Mouse (Mus musculus) limb, embryonic 11.5 days (tissue): ENCODE results near the gene Nqo2. TPM values are rescaled to one million over a fixed set of nuclear protein-coding genes. Genes with fewer than 3 reads are reported as not detected.
A peak's percentile ranks its signal among the peaks of the same experiment; 100 is the strongest.

Experiments used
- ATAC-seq: fragments of 200-750 bp; cut with Nextera tagmentation; 2 replicates; pipeline ENCODE4 v1.8.0; 2017; ENCODE audit warnings: low read depth; ENCODE audit not compliant: insufficient number of reproducible peaks, low FRiP score, low TSS enrichment
- DNase-seq: peaks from one replicate; pipeline ENCODE4 v3.0.0-alpha.2; 2015; ENCODE audit warnings: low spot score
- H3K27ac ChIP-seq: fragments of 300-500 bp; sonication (generic); replicated peaks from 2 replicates; pipeline ENCODE4 v1.5.1; 2014; ENCODE audit warnings: low read depth, mild to moderate bottlenecking, low read length
- H3K27me3 ChIP-seq: fragments of 300-500 bp; sonication (generic); 2 replicates; pipeline ENCODE4 v1.6.1; 2014; ENCODE audit warnings: mild to moderate bottlenecking, low read length, mixed read lengths; ENCODE audit not compliant: control insufficient read depth, insufficient read depth
- H3K36me3 ChIP-seq: fragments of 300-500 bp; sonication (generic); 2 replicates; pipeline ENCODE4 v1.6.1; 2014; ENCODE audit warnings: mild to moderate bottlenecking, low read length, moderate library complexity, mixed read lengths; ENCODE audit not compliant: control insufficient read depth, insufficient read depth
- H3K4me1 ChIP-seq: fragments of 300-500 bp; sonication (generic); 2 replicates; pipeline ENCODE4 v1.6.1; 2014; ENCODE audit warnings: low read length, mixed read lengths; ENCODE audit not compliant: control insufficient read depth, insufficient read depth
- H3K4me2 ChIP-seq: fragments of 300-500 bp; sonication (generic); 2 replicates; pipeline ENCODE4 v1.6.1; 2014; ENCODE audit warnings: low read depth, mild to moderate bottlenecking, moderate library complexity; ENCODE audit not compliant: severe bottlenecking
- H3K4me3 ChIP-seq: fragments of 300-500 bp; sonication (generic); 2 replicates; pipeline ENCODE4 v1.5.1; 2014; ENCODE audit warnings: low read depth, low read length
- H3K9ac ChIP-seq: fragments of 300-500 bp; sonication (generic); 2 replicates; pipeline ENCODE4 v1.6.1; 2014; ENCODE audit warnings: mild to moderate bottlenecking, low read length
- H3K9me3 ChIP-seq: fragments of 300-500 bp; sonication (generic); 2 replicates; pipeline ENCODE4 v1.6.1; 2016; ENCODE audit warnings: low read length; ENCODE audit not compliant: control insufficient read depth
- WGBS: fragments of 180-500 bp; shearing (Covaris S2); extraction: QIAGEN DNeasy Blood & Tissue Kit; methylation state at CpG from one replicate; pipeline ENCODE4 v1.1.7; 2014; 5-methylcytosine and 5-hydroxymethylcytosine counted together
- polyA plus RNA-seq: library from polyadenylated mRNA; unstranded; fragments of >200 nt; fragmentation: Nextera tagmentation; extraction: Ambion mirVana; gene quantifications from 2 replicates; pipeline ENCODE4 v1.2.1, GENCODE M21; 2014

Gene Nqo2
- 18.7 and 19.8 TPM in 2 replicates for polyA plus RNA-seq

- WGBS: 3% methylated on average over 22 of the region's 22 CpGs
- Histone ChIP-seq H3K4me2 (peak within 1 kb of the TSS; percentile 44), H3K9ac (peak within 1 kb of the TSS; percentile 23), H3K4me1 (no peaks in the 10 kb centered on the region), H3K9me3 (no peaks in the 10 kb centered on the region), H3K36me3 (no peaks in the 10 kb centered on the region), H3K4me3 (peak within 1 kb of the TSS; percentile 25), H3K27me3 (no peaks in the 10 kb centered on the region), H3K27ac (peak within 1 kb of the TSS; percentile 6; the same call in 1 of the 2 replicates)
- ATAC-seq: peak; percentile 90
- peak; percentile 85 for DNase-seq
These were observed at the start of gene Nqo2 for GRCm38 (mm10) chr13:33964206-33965046. Gene Nqo2, plus strand, starts transcription at chr13:33964687.

GRCm38 (mm10) chr13:33921041-33921440, 43.4 kb upstream of the Nqo2 start:
- Histone ChIP-seq H3K4me2 (no peak overlapping the region), H3K4me1 (no peaks in the 10 kb centered on the region), H3K9me3 (no peaks in the 10 kb centered on the region), H3K27me3 (no peaks in the 10 kb centered on the region), H3K36me3 (no peaks in the 10 kb centered on the region), H3K4me3 (no peak overlapping the region), H3K9ac (no peak overlapping the region), H3K27ac (no peak overlapping the region)
- whole genome bisulfite sequencing: 91% methylated on average over 6 of the region's 6 CpGs
- no peak for DNase-seq
- ATAC-seq: no peak

GRCm38 (mm10) chr13:33921699-33922098, 42.8 kb upstream of the Nqo2 start:
- H3K27me3 ChIP-seq: no peaks in the 10 kb centered on the region
- H3K9ac ChIP-seq: no peak overlapping the region
- H3K9me3 ChIP-seq: no peaks in the 10 kb centered on the region
- no peak overlapping the region for H3K4me2 ChIP-seq
- no peaks in the 10 kb centered on the region for H3K36me3 ChIP-seq
- H3K4me1 ChIP-seq: no peaks in the 10 kb centered on the region
- DNase-seq (no peak), ATAC-seq (no peak)
- H3K4me3 ChIP-seq: no peak overlapping the region
- H3K27ac ChIP-seq: no peak overlapping the region
- WGBS: 87% methylated on average over 5 of the region's 5 CpGs

GRCm38 (mm10) chr13:33930281-33930680, 34.2 kb upstream of the Nqo2 start:
- H3K27ac ChIP-seq: no peak overlapping the region
- H3K4me2 ChIP-seq: no peak overlapping the region
- no peaks in the 10 kb centered on the region for H3K9me3 ChIP-seq
- no peak overlapping the region for H3K9ac ChIP-seq
- 76% methylated on average over 2 of the region's 2 CpGs for WGBS
- H3K27me3 ChIP-seq: no peaks in the 10 kb centered on the region
- no peak overlapping the region for H3K4me3 ChIP-seq
- DNase-seq: peak; percentile 5
- ATAC-seq: no peak
- H3K36me3 ChIP-seq: no peaks in the 10 kb centered on the region
- H3K4me1 ChIP-seq: 0 out of 2 replicates have a peak, but pooled peaks cover under 1% of the 10 kb centered on the region

GRCm38 (mm10) chr13:33930912-33931311, 33.6 kb upstream of the Nqo2 start:
- no peak overlapping the region for H3K9ac ChIP-seq
- no peak overlapping the region for H3K4me3 ChIP-seq
- H3K9me3 ChIP-seq: no peaks in the 10 kb centered on the region
- DNase-seq (no peak), ATAC-seq (no peak)
- no peak overlapping the region for H3K4me2 ChIP-seq
- no peaks in the 10 kb centered on the region for H3K36me3 ChIP-seq
- 0 out of 2 replicates have a peak, but pooled peaks cover 2% of the 10 kb centered on the region for H3K4me1 ChIP-seq
- H3K27me3 ChIP-seq: no peaks in the 10 kb centered on the region
- WGBS: 80% methylated on average over 3 of the region's 3 CpGs
- no peak overlapping the region for H3K27ac ChIP-seq

GRCm38 (mm10) chr13:33934743-33935142, 29.7 kb upstream of the Nqo2 start:
- H3K4me1 ChIP-seq: 0 out of 2 replicates have a peak, but pooled peaks cover 2% of the 10 kb centered on the region
- no peaks in the 10 kb centered on the region for H3K36me3 ChIP-seq
- peak overlapping the region; percentile 84; the same call in 1 of the 2 replicates for H3K4me2 ChIP-seq
- peak; percentile 19 for DNase-seq
- no peaks in the 10 kb centered on the region for H3K9me3 ChIP-seq
- H3K4me3 ChIP-seq: no peak overlapping the region; the same call in 1 of the 2 replicates
- ATAC-seq: no peak
- H3K9ac ChIP-seq: no peak overlapping the region
- H3K27ac ChIP-seq: no peak overlapping the region
- WGBS: 79% methylated on average over 6 of the region's 6 CpGs
- no peaks in the 10 kb centered on the region for H3K27me3 ChIP-seq

- Histone ChIP-seq H3K36me3 (no peaks in the 10 kb centered on the region), H3K9ac (peak overlapping the region; percentile 87), H3K4me3 (peak overlapping the region; percentile 63), H3K9me3 (no peaks in the 10 kb centered on the region), H3K27me3 (no peaks in the 10 kb centered on the region), H3K4me2 (peak overlapping the region; percentile 84), H3K27ac (no peak overlapping the region), H3K4me1 (0 out of 2 replicates have a peak, but pooled peaks cover 2% of the 10 kb centered on the region)
- ATAC-seq (peak; percentile 82), DNase-seq (peak; percentile 69)
- 1% methylated on average over 42 of the region's 44 CpGs for WGBS
These were observed 28.9 kb upstream of the Nqo2 start for GRCm38 (mm10) chr13:33935465-33936181.

- Histone ChIP-seq H3K4me3 (no peak overlapping the region), H3K9ac (no peak overlapping the region), H3K27me3 (no peaks in the 10 kb centered on the region), H3K27ac (no peak overlapping the region), H3K4me1 (0 out of 2 replicates have a peak, but pooled peaks cover 2% of the 10 kb centered on the region), H3K4me2 (no peak overlapping the region), H3K36me3 (no peaks in the 10 kb centered on the region), H3K9me3 (no peaks in the 10 kb centered on the region)
- DNase-seq: no peak
- WGBS: 92% methylated on average over 5 of the region's 5 CpGs
- no peak for ATAC-seq
These were observed 27.3 kb upstream of the Nqo2 start for GRCm38 (mm10) chr13:33937151-33937550.
